16 mouse cellular contexts compared by ENCODE assay signal in the genomic region with DNA sequence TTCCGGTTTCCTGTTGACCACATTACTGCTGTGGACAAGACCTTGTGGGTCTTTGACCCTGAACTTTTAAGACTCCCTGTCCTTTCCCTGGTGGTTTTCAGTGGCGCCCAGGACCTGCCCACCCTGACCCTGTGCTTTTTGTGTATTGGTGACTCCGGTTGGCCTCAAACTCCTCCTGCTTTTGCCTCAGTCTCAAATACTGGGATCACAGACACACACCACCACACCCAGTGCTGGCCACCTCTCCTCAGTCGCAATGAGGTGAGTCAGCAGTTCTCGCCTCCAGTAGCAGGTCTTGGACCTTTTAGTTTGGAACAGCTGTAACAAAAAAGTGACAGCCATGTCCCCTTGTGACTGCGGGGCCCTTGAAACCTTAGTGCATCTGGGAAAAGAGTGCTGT. TPM values are rescaled to one million over a fixed set of nuclear protein-coding genes. Genes with fewer than 3 reads are reported as not detected.
A peak's percentile ranks its signal among the peaks of the same experiment; 100 is the strongest.
DNase-seq lines count a peak whose midpoint lies in the region; ATAC-seq lines count a peak whose summit lies in the region.
"Had no signal": no experiment of that assay in that cellular context is flagged by ENCODE, and none has a peak within 500 bp of the region (broad histone marks: within the 10 kb centered on the region; RNA-seq: fewer than 3 reads in every experiment).

No protein-coding gene starts in this region.

- no peaks in the 10 kb centered on the region for H3K9me3 ChIP-seq in heart, embryonic 11.5 days (replicated peaks; ENCODE audit: control insufficient read depth, low read length)
- H3K9me3 ChIP-seq in liver, embryonic 16.5 days (replicated peaks; ENCODE audit: control insufficient read depth, low read length) = no peaks in the 10 kb centered on the region
- H3K9me3 ChIP-seq: embryonic facial prominence, embryonic 13.5 days; limb, embryonic 10.5 days; midbrain, embryonic 12.5 days; neural tube, embryonic 13.5 days; stomach, embryonic 15.5 days had no signal

- no peak for ATAC-seq in heart, embryonic 11.5 days (replicated peaks; ENCODE audit: insufficient number of reproducible peaks, low FRiP score, low TSS enrichment)
- peak; percentile 42 for ATAC-seq in liver, embryonic 16.5 days (ENCODE audit: low read depth)

- no peaks in the 10 kb centered on the region for H3K36me3 ChIP-seq in heart, embryonic 11.5 days (ENCODE audit: control insufficient read depth, insufficient read depth, low read length)
- no peaks in the 10 kb centered on the region for H3K36me3 ChIP-seq in liver, embryonic 16.5 days (ENCODE audit: control insufficient read depth, insufficient read depth)
- H3K36me3 ChIP-seq: embryonic facial prominence, embryonic 13.5 days; limb, embryonic 10.5 days; midbrain, embryonic 12.5 days; neural tube, embryonic 13.5 days; stomach, embryonic 15.5 days had no signal

- H3K9ac ChIP-seq in heart, embryonic 11.5 days (ENCODE audit: low read depth, low read length) = no peak overlapping the region
- peak overlapping the region; percentile 56 for H3K9ac ChIP-seq in liver, embryonic 16.5 days (ENCODE audit: low read depth, low read length)
- H3K9ac ChIP-seq: embryonic facial prominence, embryonic 13.5 days; hindbrain, embryonic 14.5 days; midbrain, embryonic 12.5 days; neural tube, embryonic 13.5 days; stomach, embryonic 15.5 days had no signal

- no peaks in the 10 kb centered on the region for H3K27me3 ChIP-seq in heart, embryonic 11.5 days (ENCODE audit: control insufficient read depth, insufficient read depth, low read length)
- no peaks in the 10 kb centered on the region for H3K27me3 ChIP-seq in liver, embryonic 16.5 days (ENCODE audit: control insufficient read depth, insufficient read depth, low read depth, low read length)
- H3K27me3 ChIP-seq: embryonic facial prominence, embryonic 13.5 days; midbrain, embryonic 12.5 days; neural tube, embryonic 13.5 days; stomach, embryonic 15.5 days had no signal

- no peak overlapping the region for H3K4me2 ChIP-seq in heart, embryonic 11.5 days
- H3K4me2 ChIP-seq in liver, embryonic 16.5 days (ENCODE audit: low read depth, low read length) = peak overlapping the region; percentile 46
- H3K4me2 ChIP-seq: hindbrain, embryonic 14.5 days; midbrain, embryonic 12.5 days had no signal

- peak overlapping the region; percentile 23 for H3K27ac ChIP-seq in heart, embryonic 11.5 days (ENCODE audit: low read depth, low read length)
- peak overlapping the region; percentile 91 for H3K27ac ChIP-seq in liver, embryonic 16.5 days (ENCODE audit: low read length)

- 74% methylated on average over 6 of the region's 6 CpGs for WGBS in heart, embryonic 11.5 days (ENCODE audit: insufficient replicate concordance)
- 50% methylated on average over 6 of the region's 6 CpGs for WGBS in liver, embryonic 16.5 days (ENCODE audit: insufficient replicate concordance)

- intact Hi-C loops in heart, postnatal 10 days (cut with DNase I) = no loop called here

- no peak for DNase-seq in heart, postnatal 10 days
- peak; percentile 41 for DNase-seq in ES-CJ7 (ENCODE audit: low read depth, low spot score)
- peak; percentile 44 for DNase-seq in c-Kit-positive CD71-positive TER-119-negative erythroid progenitor cells, embryonic 14.5 days (ENCODE audit: low read depth)
- DNase-seq in urinary bladder, postnatal 25 days (ENCODE audit: low spot score) = no peak
- no peak for DNase-seq in cerebellum, adult 9-10 months
- DNase-seq: cerebellum, adult 9-11 months; heart, adult 18-20 months; lung, postnatal 10 days had no signal

- no peak overlapping the region for H3K4me3 ChIP-seq in heart, embryonic 11.5 days (ENCODE audit: low read depth, low read length)
- H3K4me3 ChIP-seq in liver, embryonic 16.5 days (ENCODE audit: low read depth, low read length) = no peak overlapping the region
- H3K4me3 ChIP-seq: embryonic facial prominence, embryonic 13.5 days; limb, embryonic 10.5 days; midbrain, embryonic 12.5 days; neural tube, embryonic 13.5 days; stomach, embryonic 15.5 days had no signal

- peaks cover 21% of the 10 kb centered on the region for H3K4me1 ChIP-seq in heart, embryonic 11.5 days (ENCODE audit: control insufficient read depth, insufficient read depth, low read length)
- H3K4me1 ChIP-seq in liver, embryonic 16.5 days (ENCODE audit: control insufficient read depth, low read depth, low read length) = peaks cover 57% of the 10 kb centered on the region

RNA-seq across cellular contexts. Expression of gene Parp16, which starts 2.7 kb away (rescaled TPM):
- 4.6 and 5.0 TPM in 2 replicates for polyA plus RNA-seq in heart, embryonic 11.5 days (2014; fragmentation: Nextera tagmentation; extraction: Ambion mirVana)
- total RNA-seq in heart, postnatal 10 days (2021) = 1 to 10 TPM; 5.1 to 5.9 TPM
- 9.9 and 11.2 TPM in 2 replicates for polyA plus RNA-seq in liver, embryonic 16.5 days (2015; fragmentation: Nextera tagmentation; extraction: Ambion mirVana)

RNA-seq across cellular contexts. Expression of gene Igdcc3, which starts 56.8 kb away (rescaled TPM):
- 6.3 and 6.8 TPM in 2 replicates for polyA plus RNA-seq in heart, embryonic 11.5 days (2014; fragmentation: Nextera tagmentation; extraction: Ambion mirVana)
- total RNA-seq in heart, postnatal 10 days (2021) = under 1 TPM; 0.22 to 0.40 TPM
- 0.04 TPM in 1 of 2 replicates, not detected in the other for polyA plus RNA-seq in liver, embryonic 16.5 days (2015; fragmentation: Nextera tagmentation; extraction: Ambion mirVana)

Comparison
In these comparisons a context has a peak if more than half of its experiments do, and no peak if none do; other contexts are left out.
1. DNase-seq: peak in ES-CJ7 (single experiment) and c-Kit-positive CD71-positive TER-119-negative erythroid progenitor cells, embryonic 14.5 days (single experiment); none in heart, postnatal 10 days (0 of 2), urinary bladder, postnatal 25 days (single experiment) and cerebellum, adult 9-10 months (single experiment).